Mouse (Mus musculus): ENCODE data around the gene Otud7a.

DNA sequence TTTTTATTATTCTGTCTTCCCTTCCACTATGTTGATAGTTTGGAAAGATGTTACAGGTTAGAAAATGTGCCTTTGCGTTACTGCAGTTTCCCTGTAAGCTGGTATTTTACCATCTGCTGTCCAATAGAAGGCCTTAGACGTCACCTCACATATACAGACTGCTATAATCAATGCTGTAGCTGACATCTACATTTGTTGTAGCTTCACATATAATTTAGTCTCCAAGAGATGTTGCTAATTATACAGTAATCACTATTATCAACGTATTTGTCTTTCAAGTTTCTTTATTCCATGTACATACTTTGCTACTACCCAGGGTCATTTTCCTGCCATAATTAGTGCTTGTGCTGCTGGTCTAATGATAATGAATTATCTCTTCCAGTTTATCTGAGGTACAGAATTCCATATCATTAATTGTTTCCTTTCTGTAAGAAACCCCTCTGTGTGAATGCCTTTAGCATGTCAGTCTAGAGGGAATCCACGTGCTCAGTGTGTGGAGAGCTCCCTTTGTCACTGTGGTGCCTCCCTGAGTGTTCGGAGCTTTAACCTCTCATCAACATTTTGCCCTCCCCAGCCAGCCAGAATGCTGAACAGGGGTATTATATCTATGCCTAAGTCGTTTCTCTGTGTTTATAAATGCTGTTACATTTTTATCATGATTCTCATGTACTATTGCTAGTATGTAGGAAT lies 280.6 kb downstream of the Otud7a start:
- TF ChIP-seq CTCF (IDR thresholded peaks at IDR 0.05): no peak
- no peak for TF ChIP-seq EP300 (IDR thresholded peaks at IDR 0.05; ENCODE audit: insufficient read depth, low read depth, low read length)
- TF ChIP-seq POLR2A (IDR thresholded peaks at IDR 0.05; ENCODE audit: insufficient read depth, low read depth, low read length): no peak

Data from heart, adult 2 months (tissue).